Mouse (Mus musculus) forebrain, embryonic 14.5 days (tissue): Measurements from ENCODE around the gene Ywhaq. TPM values are rescaled to one million over a fixed set of nuclear protein-coding genes. Genes with fewer than 3 reads are reported as not detected.

Experiments
- ATAC-seq: fragments of 200-750 bp; cut with Nextera tagmentation; 2 replicates; pipeline ENCODE4 v1.8.0; 2017; ENCODE audit warnings: mild to moderate bottlenecking, moderate library complexity
- DNase-seq: peaks from one replicate; pipeline ENCODE4 v3.0.0-alpha.2; 2015; ENCODE audit warnings: low spot score
- H3K27ac ChIP-seq: fragments of 300-500 bp; sonication (generic); 2 replicates; pipeline ENCODE4 v1.5.1; 2014; ENCODE audit warnings: low read depth, mild to moderate bottlenecking, control low read depth, low read length, moderate library complexity
- H3K27me3 ChIP-seq: fragments of 300-500 bp; sonication (generic); replicated peaks from 2 replicates; pipeline ENCODE4 v1.6.1; 2014; ENCODE audit warnings: low read length, control low read depth, mixed read lengths; ENCODE audit not compliant: control insufficient read depth, insufficient read depth
- H3K36me3 ChIP-seq: fragments of 300-500 bp; sonication (generic); 2 replicates; pipeline ENCODE4 v1.6.1; 2014; ENCODE audit warnings: low read length, control low read depth; ENCODE audit not compliant: control insufficient read depth, insufficient read depth
- H3K4me1 ChIP-seq: fragments of 300-500 bp; sonication (generic); 2 replicates; pipeline ENCODE4 v1.6.1; 2014; ENCODE audit warnings: antibody characterized with exemption, low read length, control low read depth; ENCODE audit not compliant: control insufficient read depth, insufficient read depth
- H3K4me2 ChIP-seq: fragments of 300-500 bp; sonication (generic); 2 replicates; pipeline ENCODE4 v1.6.1; 2014; ENCODE audit warnings: mild to moderate bottlenecking, control low read depth, low read length
- H3K4me3 ChIP-seq: fragments of 300-500 bp; sonication (generic); 2 replicates; pipeline ENCODE4 v1.5.1; 2014; ENCODE audit warnings: low read depth, low read length, control low read depth
- H3K9ac ChIP-seq: fragments of 300-500 bp; sonication (generic); 2 replicates; pipeline ENCODE4 v1.6.1; 2014; ENCODE audit warnings: mild to moderate bottlenecking, low read length, control low read depth, moderate library complexity
- H3K9me3 ChIP-seq: fragments of 300-500 bp; sonication (generic); replicated peaks from 2 replicates; pipeline ENCODE4 v1.6.1; 2016; ENCODE audit warnings: low read length, control low read depth, mixed read lengths; ENCODE audit not compliant: control insufficient read depth
- WGBS: fragments of 180-500 bp; shearing (Covaris S2); extraction: QIAGEN DNeasy Blood & Tissue Kit; methylation state at CpG from one replicate; pipeline ENCODE4 v1.1.7; 2014; 5-methylcytosine and 5-hydroxymethylcytosine counted together
- polyA plus RNA-seq: library from polyadenylated mRNA; unstranded; fragments of >200 nt; fragmentation: Nextera tagmentation; extraction: Ambion mirVana; gene quantifications from 2 replicates; pipeline ENCODE4 v1.2.1, GENCODE M21; 2014

The Ywhaq gene
- polyA plus RNA-seq, result 1,318 and 1,340 TPM in 2 replicates

DNA sequence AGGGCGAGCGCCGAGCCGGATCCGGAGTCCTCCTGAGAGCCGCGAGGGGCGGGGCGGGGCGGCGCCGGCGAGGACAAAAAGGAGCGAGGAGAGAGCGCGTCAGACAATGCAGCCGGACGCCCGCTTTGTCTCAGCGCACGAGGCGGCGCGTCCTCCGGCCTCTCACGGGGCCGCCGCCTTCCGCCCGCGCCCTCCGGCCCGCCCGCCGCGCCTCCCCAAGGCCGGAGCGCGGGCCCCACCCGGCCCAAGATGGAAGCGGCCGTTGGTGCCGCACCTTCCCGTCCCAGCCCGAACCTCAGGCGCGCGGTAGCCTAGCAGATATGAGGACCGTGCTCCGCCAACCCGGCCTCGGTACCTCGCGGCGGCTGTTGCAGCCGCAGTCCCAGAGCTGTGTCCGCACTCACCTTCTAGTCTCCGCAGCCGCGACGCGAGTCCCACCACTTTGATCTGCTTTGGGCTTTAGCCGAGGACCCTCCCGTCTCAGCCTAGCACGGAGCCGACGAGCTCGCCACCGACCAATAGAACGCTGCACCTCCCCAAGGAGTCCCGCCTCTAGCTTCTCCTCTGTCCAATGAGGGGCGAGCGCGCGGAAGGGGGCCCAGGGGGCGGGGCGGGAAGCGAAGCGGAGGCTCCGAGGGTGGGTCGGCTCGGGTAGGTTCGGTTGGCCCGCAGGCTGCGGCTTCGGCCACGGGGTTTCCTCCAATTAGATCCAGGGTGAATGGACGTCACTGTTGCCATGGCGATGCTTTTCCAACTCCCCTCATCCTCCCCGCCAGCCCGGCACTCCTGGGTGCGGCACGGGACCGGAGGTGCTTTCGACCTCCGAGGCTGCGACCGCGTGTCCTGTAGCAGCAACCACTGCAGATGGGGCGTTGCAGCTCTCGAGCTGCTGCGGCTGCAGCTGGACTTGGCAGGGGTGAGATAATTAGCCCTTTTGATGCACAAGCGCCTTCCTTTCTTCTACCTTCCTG is at the start of gene Ywhaq:
Gene Ywhaq, minus strand, starts transcription at position 538 of the 971 bp plus-strand sequence.
- H3K27ac ChIP-seq, result peak within 1 kb of the TSS; percentile 100
- peak within 1 kb of the TSS; percentile 90 for H3K4me3 ChIP-seq
- H3K9ac ChIP-seq, result peak within 1 kb of the TSS; percentile 100
- WGBS, result under 1% methylated on average over 97 of the region's 103 CpGs
- peaks cover 20% of the 10 kb centered on the region; the same call in 1 of the 2 replicates for H3K9me3 ChIP-seq
- peaks cover 10% of the 10 kb centered on the region for H3K4me1 ChIP-seq
- DNase-seq, result peak; percentile 99
- peaks cover 28% of the 10 kb centered on the region for H3K36me3 ChIP-seq
- H3K4me2 ChIP-seq, result peak within 1 kb of the TSS; percentile 62
- no peaks in the 10 kb centered on the region for H3K27me3 ChIP-seq
- peak; percentile 99 for ATAC-seq

DNA sequence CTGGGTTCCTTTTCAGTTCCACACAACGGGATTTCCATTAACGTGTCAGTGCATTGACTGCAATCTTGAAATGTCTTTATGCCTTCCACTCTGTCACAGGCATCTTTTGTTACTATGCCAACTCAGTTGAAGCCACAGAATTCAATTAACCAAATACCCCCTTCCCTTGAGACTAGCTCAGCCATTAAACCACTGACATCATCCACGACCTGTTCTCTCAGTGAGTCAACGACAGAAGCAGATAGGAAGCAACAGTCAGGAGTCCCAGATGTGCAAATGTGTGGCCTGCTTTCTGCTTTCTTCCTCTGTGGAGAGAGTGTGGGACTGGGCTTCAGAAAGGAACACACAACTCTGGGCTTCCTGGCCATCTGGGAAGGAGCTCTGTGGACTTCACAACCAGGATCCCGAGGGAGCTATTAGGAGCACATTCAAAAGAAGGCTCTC is 46.0 kb upstream of the Ywhaq start:
- H3K4me1 ChIP-seq, result no peaks in the 10 kb centered on the region
- DNase-seq (peak; percentile 46), ATAC-seq (no peak)
- H3K4me3 ChIP-seq, result no peak overlapping the region
- no peaks in the 10 kb centered on the region for H3K9me3 ChIP-seq
- no peak overlapping the region for H3K4me2 ChIP-seq
- no peaks in the 10 kb centered on the region for H3K27me3 ChIP-seq
- H3K9ac ChIP-seq, result no peak overlapping the region
- H3K36me3 ChIP-seq, result no peaks in the 10 kb centered on the region
- H3K27ac ChIP-seq, result no peak overlapping the region
- 48% methylated on average over 5 of the region's 5 CpGs for WGBS

DNA sequence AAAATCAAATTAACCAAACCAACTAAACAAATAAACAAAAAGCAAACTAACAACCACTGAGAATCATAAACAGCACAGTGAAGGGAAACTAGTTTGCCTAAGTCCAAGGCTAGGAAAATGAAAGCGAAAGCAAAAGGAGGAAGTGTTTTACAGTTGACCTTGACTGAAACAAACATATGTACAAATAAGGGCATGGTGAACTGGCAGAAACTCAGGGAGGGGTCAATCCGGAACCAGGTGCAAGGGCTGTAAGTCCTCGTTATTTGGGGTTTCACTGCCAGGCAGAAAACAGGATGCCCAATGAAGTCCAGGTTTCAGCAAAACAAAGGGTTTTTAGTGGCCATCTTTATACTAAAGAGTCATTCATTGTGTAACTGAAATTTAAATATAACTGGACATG is 45.2 kb upstream of the Ywhaq start:
- no peak overlapping the region for H3K27ac ChIP-seq
- WGBS, result 83% methylated on average over 3 of the region's 3 CpGs
- no peak overlapping the region for H3K9ac ChIP-seq
- no peaks in the 10 kb centered on the region for H3K27me3 ChIP-seq
- no peaks in the 10 kb centered on the region for H3K36me3 ChIP-seq
- ATAC-seq, result no peak
- no peak for DNase-seq
- H3K4me3 ChIP-seq, result no peak overlapping the region
- no peak overlapping the region for H3K4me2 ChIP-seq
- no peaks in the 10 kb centered on the region for H3K9me3 ChIP-seq
- no peaks in the 10 kb centered on the region for H3K4me1 ChIP-seq

DNA sequence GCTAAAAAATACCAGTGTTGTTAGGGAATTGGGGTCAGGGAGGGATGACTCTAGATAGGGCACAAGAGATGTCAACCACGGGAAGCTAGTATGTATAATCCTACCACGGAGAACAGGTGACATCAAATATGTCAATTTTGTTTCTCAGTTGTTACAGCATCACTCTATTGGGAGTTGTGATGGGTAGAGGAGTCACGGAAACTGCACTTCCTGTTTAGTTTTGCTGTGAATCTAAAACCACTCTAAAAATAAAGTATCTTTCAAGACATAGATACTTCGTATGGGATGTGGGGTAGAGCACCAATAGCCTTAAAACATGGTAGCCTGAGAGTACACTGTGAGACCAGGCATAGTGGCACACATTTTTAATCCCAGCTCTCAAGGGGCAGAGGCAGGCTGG is 42.2 kb upstream of the Ywhaq start:
- no peak for ATAC-seq
- DNase-seq, result no peak
- no peaks in the 10 kb centered on the region for H3K27me3 ChIP-seq
- no peak overlapping the region for H3K4me3 ChIP-seq
- H3K9me3 ChIP-seq, result no peaks in the 10 kb centered on the region
- H3K27ac ChIP-seq, result no peak overlapping the region
- no peaks in the 10 kb centered on the region for H3K36me3 ChIP-seq
- no peak overlapping the region for H3K9ac ChIP-seq
- no peak overlapping the region for H3K4me2 ChIP-seq
- H3K4me1 ChIP-seq, result no peaks in the 10 kb centered on the region
- WGBS, result 91% methylated on average over 4 of the region's 4 CpGs

DNA sequence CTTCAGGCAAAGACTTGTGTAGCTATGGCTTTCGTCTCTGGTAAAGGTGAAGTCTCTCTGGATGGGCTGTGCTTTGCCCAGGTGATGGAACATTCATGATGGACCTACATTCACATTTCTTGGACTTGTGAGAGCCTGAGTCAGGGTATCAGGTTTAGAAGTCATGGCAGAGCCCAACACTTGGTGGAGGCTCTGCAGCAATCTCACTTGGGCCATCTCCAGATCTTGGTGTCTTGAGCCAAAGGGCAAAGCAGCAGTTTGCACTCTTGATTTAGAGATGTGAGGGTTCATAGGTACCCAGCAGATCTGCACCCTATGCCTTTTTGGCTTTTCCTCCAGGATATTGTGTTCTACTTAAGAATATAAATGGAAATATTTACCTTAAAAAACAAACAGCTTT is 38.6 kb upstream of the Ywhaq start:
- no peak for ATAC-seq
- no peak overlapping the region for H3K4me3 ChIP-seq
- H3K27me3 ChIP-seq, result no peaks in the 10 kb centered on the region
- H3K36me3 ChIP-seq, result no peaks in the 10 kb centered on the region
- H3K4me2 ChIP-seq, result no peak overlapping the region
- no peak for DNase-seq
- 90% methylated on average over 1 of the region's 1 CpGs for WGBS
- no peak overlapping the region for H3K27ac ChIP-seq
- H3K4me1 ChIP-seq, result no peaks in the 10 kb centered on the region
- no peaks in the 10 kb centered on the region for H3K9me3 ChIP-seq
- H3K9ac ChIP-seq, result no peak overlapping the region

DNA sequence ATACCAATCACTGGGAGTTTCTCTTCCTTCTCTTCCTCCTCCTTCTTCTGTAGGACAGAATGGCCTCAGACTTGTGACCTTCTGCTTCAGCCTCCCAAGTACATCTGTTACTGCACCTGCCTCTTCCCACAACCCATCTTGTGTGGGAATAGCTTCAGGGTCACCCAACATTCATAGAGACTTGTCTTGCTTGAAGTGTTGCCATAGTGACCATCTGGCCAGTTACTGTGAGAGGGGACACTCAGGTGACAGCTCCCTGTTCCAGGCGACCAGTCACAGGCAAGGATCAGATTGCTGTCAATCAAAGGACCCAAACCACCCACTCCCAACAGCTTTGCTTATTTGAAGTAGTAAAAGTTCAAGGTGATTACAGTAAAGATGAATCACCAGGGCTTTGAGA is 34.3 kb upstream of the Ywhaq start:
- no peaks in the 10 kb centered on the region for H3K9me3 ChIP-seq
- ATAC-seq (no peak), DNase-seq (no peak)
- H3K9ac ChIP-seq, result no peak overlapping the region
- H3K36me3 ChIP-seq, result no peaks in the 10 kb centered on the region
- H3K27me3 ChIP-seq, result no peaks in the 10 kb centered on the region
- H3K27ac ChIP-seq, result no peak overlapping the region
- no peak overlapping the region for H3K4me3 ChIP-seq
- no peak overlapping the region for H3K4me2 ChIP-seq
- no peaks in the 10 kb centered on the region for H3K4me1 ChIP-seq
- 44% methylated on average over 1 of the region's 1 CpGs for WGBS

DNA sequence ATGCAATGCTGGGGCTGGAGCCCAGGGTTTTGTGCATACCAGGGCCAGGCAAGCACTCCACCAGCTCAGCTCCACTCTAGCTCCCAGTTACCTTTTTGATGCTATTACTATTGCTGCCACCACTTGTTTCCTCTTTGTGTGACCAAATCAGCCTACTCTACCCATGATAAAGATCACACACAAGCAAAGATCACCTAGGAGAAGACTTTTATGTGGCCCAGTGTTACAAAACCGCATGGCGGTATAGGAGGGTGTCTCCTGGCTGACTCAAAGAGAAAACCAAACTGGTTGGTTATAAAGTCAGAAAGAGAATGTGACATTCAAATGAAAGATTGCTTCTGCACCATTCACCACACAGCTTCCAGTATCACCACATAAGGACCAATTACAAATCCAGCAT is 33.9 kb upstream of the Ywhaq start:
- WGBS, result 97% methylated on average over 2 of the region's 2 CpGs
- Histone ChIP-seq H3K9me3 (no peaks in the 10 kb centered on the region), H3K27ac (no peak overlapping the region), H3K4me2 (no peak overlapping the region), H3K27me3 (no peaks in the 10 kb centered on the region), H3K36me3 (no peaks in the 10 kb centered on the region), H3K4me3 (no peak overlapping the region), H3K4me1 (no peaks in the 10 kb centered on the region), H3K9ac (no peak overlapping the region)
- ATAC-seq, result no peak
- DNase-seq, result no peak

DNA sequence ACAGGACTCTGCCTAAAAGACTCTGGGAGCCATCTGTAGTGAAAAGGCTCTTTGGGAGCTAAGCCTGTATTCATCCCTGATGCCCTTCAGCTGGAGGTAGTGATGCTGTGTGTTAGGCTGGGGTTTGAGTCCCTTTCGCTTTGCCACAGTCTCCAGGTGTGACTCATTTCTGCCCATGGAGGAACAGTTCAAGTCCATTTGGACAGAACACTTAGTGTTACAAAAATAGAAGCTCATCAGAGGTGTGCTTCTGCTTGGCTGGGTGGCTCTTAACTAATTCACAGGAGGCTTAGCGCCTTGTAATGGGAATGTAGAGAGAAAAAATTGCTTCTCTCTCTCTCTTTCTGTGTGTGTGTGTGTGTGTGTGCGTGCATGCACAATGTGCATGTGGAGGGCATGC is 26.3 kb upstream of the Ywhaq start:
- Histone ChIP-seq H3K4me1 (no peaks in the 10 kb centered on the region), H3K9ac (no peak overlapping the region), H3K27me3 (no peaks in the 10 kb centered on the region), H3K27ac (no peak overlapping the region), H3K36me3 (no peaks in the 10 kb centered on the region), H3K4me2 (no peak overlapping the region), H3K4me3 (no peak overlapping the region), H3K9me3 (no peaks in the 10 kb centered on the region)
- ATAC-seq (no peak), DNase-seq (no peak)
- 90% methylated on average over 3 of the region's 3 CpGs for WGBS

DNA sequence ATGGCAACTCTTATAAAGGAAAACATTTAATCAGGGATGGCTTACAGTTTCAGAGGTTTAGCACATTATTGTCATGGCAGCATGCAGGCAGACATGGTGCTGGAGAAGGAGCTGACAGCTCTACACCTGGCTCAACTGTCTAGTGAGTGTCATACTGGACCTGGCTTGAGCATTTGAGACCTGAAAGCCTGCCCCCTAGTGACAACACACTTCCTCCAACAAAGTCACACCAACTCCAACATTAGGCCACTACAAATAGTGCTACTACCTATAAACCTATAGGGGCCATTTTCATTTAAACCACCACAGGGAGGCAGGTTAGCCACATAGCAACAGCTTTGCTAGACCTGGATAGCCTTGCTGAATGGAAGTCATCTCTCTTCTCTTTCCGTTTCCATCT is 24.4 kb upstream of the Ywhaq start:
- H3K27ac ChIP-seq, result no peak overlapping the region
- no peaks in the 10 kb centered on the region for H3K36me3 ChIP-seq
- ATAC-seq, result no peak
- H3K4me2 ChIP-seq, result no peak overlapping the region
- 94% methylated on average over 1 of the region's 1 CpGs for WGBS
- no peaks in the 10 kb centered on the region for H3K9me3 ChIP-seq
- H3K4me1 ChIP-seq, result no peaks in the 10 kb centered on the region
- no peak overlapping the region for H3K4me3 ChIP-seq
- no peaks in the 10 kb centered on the region for H3K27me3 ChIP-seq
- no peak for DNase-seq
- H3K9ac ChIP-seq, result no peak overlapping the region
